Mouse (Mus musculus) spleen, postnatal 14 days (tissue): Measurements from ENCODE around the gene Barx1.

Experiments
- DNase-seq, 2 experiments: peaks; one replicate each; pipeline ENCODE4 v3.0.0; 2021 to 2022; ENCODE audit warnings: low spot score in 2 of 2

The Barx1 gene

GRCm38 (mm10) chr13:48662431-48663143, at the start of gene Barx1:
Barx1 (plus strand) TSS chr13:48662998.
- DNase-seq = no peak

GRCm38 (mm10) chr13:48614525-48614924, 48.3 kb upstream of the Barx1 start:
- DNase-seq = no peak

- DNase-seq = no peak
These were observed 45.0 kb upstream of the Barx1 start for GRCm38 (mm10) chr13:48617774-48618173.

GRCm38 (mm10) chr13:48618890-48619289, 43.9 kb upstream of the Barx1 start:
- DNase-seq = no peak

- no peak for DNase-seq
These were observed 37.8 kb upstream of the Barx1 start for GRCm38 (mm10) chr13:48624968-48625398.

- DNase-seq = peak; percentile 89 to 95
These were observed 37.2 kb upstream of the Barx1 start, which contains the start of gene Ptpdc1 for GRCm38 (mm10) chr13:48625433-48626184. Ptpdc1 (minus strand) TSS chr13:48625664.

GRCm38 (mm10) chr13:48631691-48632090, 31.1 kb upstream of the Barx1 start:
- DNase-seq = no peak

GRCm38 (mm10) chr13:48637706-48638105, 25.1 kb upstream of the Barx1 start:
- no peak for DNase-seq

GRCm38 (mm10) chr13:48639570-48639969, 23.2 kb upstream of the Barx1 start:
- peak in 1 of 2 experiments; percentile 33 for DNase-seq

- DNase-seq = no peak
These were observed 19.7 kb upstream of the Barx1 start for GRCm38 (mm10) chr13:48643072-48643471.

- DNase-seq = no peak
These were observed 18.8 kb upstream of the Barx1 start for GRCm38 (mm10) chr13:48643991-48644390.

- DNase-seq = no peak
These were observed 16.1 kb upstream of the Barx1 start for GRCm38 (mm10) chr13:48646696-48647095.

GRCm38 (mm10) chr13:48650615-48651014, 12.2 kb upstream of the Barx1 start:
- DNase-seq = no peak

GRCm38 (mm10) chr13:48651132-48652065, 11.4 kb upstream of the Barx1 start:
- no peak for DNase-seq

- peak in 1 of 2 experiments; percentile 41 for DNase-seq
These were observed 8.7 kb upstream of the Barx1 start for GRCm38 (mm10) chr13:48653788-48654770.

GRCm38 (mm10) chr13:48655637-48656036, 7.2 kb upstream of the Barx1 start:
- DNase-seq = no peak

- DNase-seq = no peak
These were observed 5.0 kb upstream of the Barx1 start for GRCm38 (mm10) chr13:48657791-48658190.

- DNase-seq = no peak
These were observed 4.1 kb upstream of the Barx1 start for GRCm38 (mm10) chr13:48658588-48659253.

GRCm38 (mm10) chr13:48659254-48660220, 3.3 kb upstream of the Barx1 start:
- no peak for DNase-seq
